Mouse (Mus musculus): ENCODE data around the gene Slc2a9.

- no peak for TF ChIP-seq POLR2A (IDR thresholded peaks at IDR 0.05; ENCODE audit: low read depth, low read length)
- no peak for TF ChIP-seq CTCF (conservative IDR thresholded peaks at IDR 0.05; ENCODE audit: insufficient read depth, insufficient read length, low read depth, low read length)
Measured at GRCm38 (mm10) chr5:38425569-38425968, 77.4 kb downstream of the Slc2a9 start.

All from kidney, adult 2 months (tissue).